Mouse (Mus musculus): ENCODE results near the gene Amot. TPM values are rescaled to one million over a fixed set of nuclear protein-coding genes. Genes with fewer than 3 reads are reported as not detected.

The Amot gene
- total and polyA plus RNA-seq, 3 experiments, result 6.1 to 7.2 (median 6.4) TPM

DNA sequence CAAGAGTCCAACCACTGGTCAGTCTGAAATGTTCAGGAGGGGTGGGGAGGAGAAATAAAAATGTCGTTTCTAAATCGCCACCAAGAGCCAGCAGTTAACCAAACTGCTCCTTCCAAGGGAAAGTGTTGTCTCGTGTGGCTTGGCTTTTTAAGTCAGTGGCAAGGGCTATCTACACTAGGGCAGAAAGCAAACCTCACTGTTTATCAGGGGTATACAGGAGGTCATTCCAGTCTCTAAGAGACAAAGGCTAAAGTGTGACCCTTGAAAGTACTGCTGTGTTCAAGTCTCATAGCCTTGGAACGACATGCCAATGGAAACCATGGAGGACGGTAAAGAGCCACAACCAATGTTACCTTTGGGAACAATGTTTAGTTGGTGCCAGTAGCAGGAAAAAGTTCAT lies 15.0 kb downstream of the Amot start:
- DNase-seq, result no peak
- intact Hi-C loops (cut with DNase I), result no loop called here

GRCm38 (mm10) chrX:145485495-145485894 lies 19.5 kb downstream of the Amot start:
- H3K36me3 ChIP-seq (ENCODE audit: control insufficient read depth, insufficient read depth, low read length), result no peaks in the 10 kb centered on the region
- 57% methylated on average over 4 of the region's 4 CpGs for WGBS
- no peak overlapping the region for H3K27ac ChIP-seq
- no peak overlapping the region for H3K9ac ChIP-seq (ENCODE audit: low read depth, low read length)
- no peak overlapping the region for H3K4me3 ChIP-seq
- H3K79me2 ChIP-seq (replicated peaks; ENCODE audit: control insufficient read depth, insufficient read depth, low read length), result no peaks in the 10 kb centered on the region
- TF ChIP-seq CTCF (IDR thresholded peaks at IDR 0.05), result no peak
- no peak for TF ChIP-seq EP300 (IDR thresholded peaks at IDR 0.05; ENCODE audit: insufficient read depth, low read depth, low read length)
- no peak for TF ChIP-seq POLR2A (IDR thresholded peaks at IDR 0.05; ENCODE audit: insufficient read depth, low read depth, low read length)
- DNase-seq, result no peak
- no peaks in the 10 kb centered on the region for H3K27me3 ChIP-seq (ENCODE audit: control insufficient read depth, insufficient read depth, low read length)
- peaks cover 2% of the 10 kb centered on the region for H3K4me1 ChIP-seq (ENCODE audit: control insufficient read depth, insufficient read depth, low read length)
- intact Hi-C loops (cut with DNase I), result no loop called here

More for the DNA sequence above, 15.0 kb downstream of the Amot start:
- Histone ChIP-seq H3K36me3 (ENCODE audit: control insufficient read depth, insufficient read depth, low read length) (no peaks in the 10 kb centered on the region), H3K79me2 (replicated peaks; ENCODE audit: control insufficient read depth, insufficient read depth, low read length) (no peaks in the 10 kb centered on the region), H3K4me1 (ENCODE audit: control insufficient read depth, insufficient read depth, low read length) (no peaks in the 10 kb centered on the region; the same call in 1 of the 2 replicates), H3K27ac (no peak overlapping the region), H3K27me3 (ENCODE audit: control insufficient read depth, insufficient read depth, low read length) (no peaks in the 10 kb centered on the region), H3K9ac (ENCODE audit: low read depth, low read length) (no peak overlapping the region), H3K4me3 (no peak overlapping the region)
- TF ChIP-seq CTCF (IDR thresholded peaks at IDR 0.05), result no peak
- no peak for TF ChIP-seq POLR2A (IDR thresholded peaks at IDR 0.05; ENCODE audit: insufficient read depth, low read depth, low read length)
- no peak for TF ChIP-seq EP300 (IDR thresholded peaks at IDR 0.05; ENCODE audit: insufficient read depth, low read depth, low read length)
- WGBS, result 80% methylated on average over 5 of the region's 5 CpGs

- no peaks in the 10 kb centered on the region for H3K36me3 ChIP-seq (ENCODE audit: control insufficient read depth, insufficient read depth, low read length)
- WGBS, result 74% methylated on average over 7 of the region's 7 CpGs
- H3K79me2 ChIP-seq (replicated peaks; ENCODE audit: control insufficient read depth, insufficient read depth, low read length), result no peaks in the 10 kb centered on the region
- intact Hi-C loops (cut with DNase I), result no loop called here
- no peak overlapping the region for H3K4me3 ChIP-seq
- DNase-seq, result no peak
- H3K27ac ChIP-seq, result no peak overlapping the region
- TF ChIP-seq EP300 (IDR thresholded peaks at IDR 0.05; ENCODE audit: insufficient read depth, low read depth, low read length) (no peak), POLR2A (IDR thresholded peaks at IDR 0.05; ENCODE audit: insufficient read depth, low read depth, low read length) (no peak), CTCF (IDR thresholded peaks at IDR 0.05) (no peak)
- peaks cover 2% of the 10 kb centered on the region for H3K4me1 ChIP-seq (ENCODE audit: control insufficient read depth, insufficient read depth, low read length)
- H3K9ac ChIP-seq (ENCODE audit: low read depth, low read length), result no peak overlapping the region
- H3K27me3 ChIP-seq (ENCODE audit: control insufficient read depth, insufficient read depth, low read length), result no peaks in the 10 kb centered on the region
These were observed 21.4 kb downstream of the Amot start for GRCm38 (mm10) chrX:145483486-145484055.

DNA sequence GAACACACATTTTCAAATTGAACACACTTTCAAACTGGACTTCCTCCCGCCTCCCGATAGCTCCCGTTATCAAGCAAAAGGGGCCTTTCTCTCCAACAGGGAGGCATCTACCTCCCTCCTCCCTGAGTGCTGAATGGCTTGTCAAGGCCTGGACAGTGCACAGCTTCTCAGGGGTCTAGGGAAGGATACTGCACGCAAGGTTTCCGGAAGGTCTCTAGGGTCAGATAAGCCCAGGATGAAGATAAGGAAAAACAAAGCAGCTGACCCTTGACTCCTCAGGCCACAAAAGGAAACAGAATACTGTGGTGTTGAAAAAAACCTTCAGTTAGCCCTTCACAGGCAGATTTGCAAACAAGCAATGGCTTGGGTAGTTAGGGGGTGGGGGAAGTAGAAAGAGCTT lies 22.6 kb downstream of the Amot start:
- Histone ChIP-seq H3K4me1 (ENCODE audit: control insufficient read depth, insufficient read depth, low read length) (peaks cover 2% of the 10 kb centered on the region), H3K36me3 (ENCODE audit: control insufficient read depth, insufficient read depth, low read length) (no peaks in the 10 kb centered on the region), H3K4me3 (no peak overlapping the region), H3K27ac (no peak overlapping the region), H3K9ac (ENCODE audit: low read depth, low read length) (no peak overlapping the region), H3K79me2 (replicated peaks; ENCODE audit: control insufficient read depth, insufficient read depth, low read length) (no peaks in the 10 kb centered on the region), H3K27me3 (ENCODE audit: control insufficient read depth, insufficient read depth, low read length) (no peaks in the 10 kb centered on the region)
- TF ChIP-seq POLR2A (IDR thresholded peaks at IDR 0.05; ENCODE audit: insufficient read depth, low read depth, low read length) (no peak), EP300 (IDR thresholded peaks at IDR 0.05; ENCODE audit: insufficient read depth, low read depth, low read length) (no peak), CTCF (IDR thresholded peaks at IDR 0.05) (no peak)
- WGBS, result 49% methylated on average over 5 of the region's 5 CpGs
- no peak for DNase-seq
- intact Hi-C loops (cut with DNase I), result no loop called here

DNA sequence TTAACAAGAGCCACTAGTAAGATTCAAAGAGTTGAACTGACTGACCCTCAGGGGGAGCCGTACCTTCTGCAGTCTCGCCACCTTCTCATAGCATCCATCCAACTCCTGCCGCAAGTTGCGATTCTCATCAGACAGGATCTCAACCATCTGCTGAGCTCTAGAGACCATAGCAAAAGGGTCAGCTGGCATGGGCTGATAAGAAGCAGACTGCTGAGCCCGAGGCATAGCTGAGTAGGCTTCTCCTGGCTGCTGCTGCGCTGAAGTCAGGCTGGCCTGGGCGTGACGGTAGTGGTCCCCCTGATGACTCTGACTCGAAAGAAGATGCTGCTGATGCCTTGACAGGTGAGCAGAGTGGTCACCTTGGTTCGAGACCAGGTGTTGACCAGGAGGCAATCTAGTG lies 25.0 kb downstream of the Amot start:
- H3K4me1 ChIP-seq (ENCODE audit: control insufficient read depth, insufficient read depth, low read length), result peaks cover 2% of the 10 kb centered on the region
- H3K4me3 ChIP-seq, result no peak overlapping the region
- no peaks in the 10 kb centered on the region for H3K79me2 ChIP-seq (replicated peaks; ENCODE audit: control insufficient read depth, insufficient read depth, low read length)
- H3K27me3 ChIP-seq (ENCODE audit: control insufficient read depth, insufficient read depth, low read length), result no peaks in the 10 kb centered on the region
- TF ChIP-seq POLR2A (IDR thresholded peaks at IDR 0.05; ENCODE audit: insufficient read depth, low read depth, low read length) (no peak), CTCF (IDR thresholded peaks at IDR 0.05) (no peak), EP300 (IDR thresholded peaks at IDR 0.05; ENCODE audit: insufficient read depth, low read depth, low read length) (no peak)
- DNase-seq, result no peak
- no peak overlapping the region for H3K27ac ChIP-seq
- intact Hi-C loops (cut with DNase I), result no loop called here
- 83% methylated on average over 10 of the region's 10 CpGs for WGBS
- H3K9ac ChIP-seq (ENCODE audit: low read depth, low read length), result no peak overlapping the region
- H3K36me3 ChIP-seq (ENCODE audit: control insufficient read depth, insufficient read depth, low read length), result no peaks in the 10 kb centered on the region; the same call in 1 of the 2 replicates

DNA sequence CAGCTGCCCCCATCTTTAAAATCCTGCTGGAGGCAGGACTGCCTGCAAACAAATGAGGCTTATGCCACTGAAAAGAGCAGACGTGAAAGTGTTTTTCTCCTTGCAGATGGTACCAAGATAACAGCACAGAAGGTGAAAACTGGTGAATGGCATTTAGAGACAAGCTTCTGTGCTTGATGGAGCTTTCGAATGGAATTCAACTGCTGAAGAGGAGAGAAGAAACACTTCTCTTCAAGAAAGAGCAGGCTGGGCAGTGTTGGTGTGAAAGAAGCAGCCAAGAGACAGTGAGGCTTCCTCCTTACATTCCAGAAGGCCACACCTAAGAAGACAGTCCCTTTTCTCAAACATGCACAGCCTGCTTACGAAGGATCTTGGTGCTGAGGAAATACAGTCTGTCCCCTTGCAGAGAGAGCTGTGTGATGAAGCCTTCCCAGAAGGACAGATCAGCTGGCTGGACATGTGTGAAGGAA lies 27.2 kb downstream of the Amot start:
- Histone ChIP-seq H3K27ac (no peak overlapping the region), H3K4me3 (no peak overlapping the region), H3K79me2 (replicated peaks; ENCODE audit: control insufficient read depth, insufficient read depth, low read length) (no peaks in the 10 kb centered on the region), H3K9ac (ENCODE audit: low read depth, low read length) (no peak overlapping the region), H3K27me3 (ENCODE audit: control insufficient read depth, insufficient read depth, low read length) (no peaks in the 10 kb centered on the region), H3K4me1 (ENCODE audit: control insufficient read depth, insufficient read depth, low read length) (no peaks in the 10 kb centered on the region), H3K36me3 (ENCODE audit: control insufficient read depth, insufficient read depth, low read length) (no peaks in the 10 kb centered on the region; the same call in 1 of the 2 replicates)
- 70% methylated on average over 3 of the region's 3 CpGs for WGBS
- intact Hi-C loops (cut with DNase I), result no loop called here
- TF ChIP-seq POLR2A (IDR thresholded peaks at IDR 0.05; ENCODE audit: insufficient read depth, low read depth, low read length) (no peak), CTCF (IDR thresholded peaks at IDR 0.05) (no peak), EP300 (IDR thresholded peaks at IDR 0.05; ENCODE audit: insufficient read depth, low read depth, low read length) (no peak)
- DNase-seq, result no peak
